21 mouse cellular contexts compared by ENCODE assay signal in the genomic region with DNA sequence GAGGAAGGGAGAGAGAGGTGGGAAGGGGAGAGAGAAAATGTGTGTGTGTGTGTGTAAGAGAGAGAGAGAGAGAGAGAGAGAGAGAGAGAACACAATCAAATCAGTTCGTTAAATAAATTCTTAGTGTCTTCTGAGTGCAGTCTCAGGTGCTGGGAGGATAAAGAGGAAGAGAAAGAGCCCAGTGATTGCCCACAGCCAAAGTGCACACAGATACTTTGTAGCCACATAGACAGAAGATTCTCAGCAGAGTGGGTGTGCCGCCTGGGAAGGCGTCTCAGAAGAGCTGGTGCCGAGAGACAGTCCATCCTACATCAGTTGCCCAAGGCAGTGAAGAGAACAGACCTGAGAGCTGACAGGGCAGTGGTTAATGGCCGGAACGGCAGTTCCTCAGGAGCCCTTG. TPM values are rescaled to one million over a fixed set of nuclear protein-coding genes. Genes with fewer than 3 reads are reported as not detected.
"Had no signal": no experiment of that assay in that cellular context is flagged by ENCODE, and none has a peak within 500 bp of the region (broad histone marks: within the 10 kb centered on the region; RNA-seq: fewer than 3 reads in every experiment).

No protein-coding gene starts in this region.

- H3K4me3 ChIP-seq: megakaryocyte, embryonic 14.5 days; midbrain, embryonic 13.5 days; midbrain, embryonic 15.5 days; neural tube, embryonic 12.5 days; stomach, embryonic 15.5 days had no signal

- H3K4me1 ChIP-seq: megakaryocyte, embryonic 14.5 days; midbrain, embryonic 15.5 days; stomach, embryonic 15.5 days had no signal

- H3K9me3 ChIP-seq: midbrain, embryonic 13.5 days; midbrain, embryonic 15.5 days; neural tube, embryonic 12.5 days; stomach, embryonic 15.5 days had no signal

- H3K9ac ChIP-seq: liver, embryonic 14.5 days; liver, postnatal 0 days; lung, embryonic 14.5 days; midbrain, embryonic 13.5 days; midbrain, embryonic 15.5 days; neural tube, embryonic 12.5 days; stomach, embryonic 15.5 days had no signal

- H3K36me3 ChIP-seq: midbrain, embryonic 13.5 days; midbrain, embryonic 15.5 days; neural tube, embryonic 12.5 days; stomach, embryonic 15.5 days had no signal

- DNase-seq: liver, postnatal 0 days; lung, embryonic 14.5 days; lung, postnatal 10 days; lung, postnatal 4 days; right cerebral cortex, postnatal 14 days; thymus, adult 2 months; thymus, postnatal 25 days; thymus, postnatal 4 days had no signal

- H3K4me2 ChIP-seq: lung, embryonic 14.5 days; midbrain, embryonic 11.5 days; midbrain, embryonic 13.5 days; midbrain, embryonic 15.5 days; neural tube, embryonic 12.5 days; stomach, embryonic 15.5 days had no signal

- ATAC-seq: liver, postnatal 0 days; midbrain, embryonic 13.5 days; midbrain, embryonic 15.5 days had no signal

- H3K27ac ChIP-seq: liver, embryonic 14.5 days; midbrain, embryonic 13.5 days; midbrain, embryonic 15.5 days; neural tube, embryonic 12.5 days; stomach, embryonic 15.5 days; stomach, postnatal 0 days had no signal

- H3K27me3 ChIP-seq: midbrain, embryonic 13.5 days; midbrain, embryonic 15.5 days; neural tube, embryonic 12.5 days; stomach, embryonic 15.5 days had no signal

RNA-seq across cellular contexts. Expression of gene Gm20425, which starts 15.8 kb away (rescaled TPM):
- total RNA-seq: midbrain, postnatal 0 days; monocyte, adult 5-6 weeks; neutrophil, adult 5-6 weeks had no signal
- polyA plus RNA-seq: lung, embryonic 14.5 days; midbrain, embryonic 13.5 days; midbrain, embryonic 15.5 days; spleen, adult 2 months; thymus, adult 2 months; urinary bladder, adult 2 months had no signal
